Mouse (Mus musculus) spleen, postnatal 36 days (tissue): ENCODE measurements at regions not wholly inside any gene's neighbourhood (a gene's known extent, or its start where the extent isn't known, plus 50 kb on each side); places are given as distances from the start of the nearest gene placed in this dataset.

Source experiments
- DNase-seq, 2 experiments: peaks; one replicate each; pipeline ENCODE4 v3.0.0; 2022; ENCODE audit warnings: low spot score in 2 of 2, mixed read lengths in 1 of 2

DNA sequence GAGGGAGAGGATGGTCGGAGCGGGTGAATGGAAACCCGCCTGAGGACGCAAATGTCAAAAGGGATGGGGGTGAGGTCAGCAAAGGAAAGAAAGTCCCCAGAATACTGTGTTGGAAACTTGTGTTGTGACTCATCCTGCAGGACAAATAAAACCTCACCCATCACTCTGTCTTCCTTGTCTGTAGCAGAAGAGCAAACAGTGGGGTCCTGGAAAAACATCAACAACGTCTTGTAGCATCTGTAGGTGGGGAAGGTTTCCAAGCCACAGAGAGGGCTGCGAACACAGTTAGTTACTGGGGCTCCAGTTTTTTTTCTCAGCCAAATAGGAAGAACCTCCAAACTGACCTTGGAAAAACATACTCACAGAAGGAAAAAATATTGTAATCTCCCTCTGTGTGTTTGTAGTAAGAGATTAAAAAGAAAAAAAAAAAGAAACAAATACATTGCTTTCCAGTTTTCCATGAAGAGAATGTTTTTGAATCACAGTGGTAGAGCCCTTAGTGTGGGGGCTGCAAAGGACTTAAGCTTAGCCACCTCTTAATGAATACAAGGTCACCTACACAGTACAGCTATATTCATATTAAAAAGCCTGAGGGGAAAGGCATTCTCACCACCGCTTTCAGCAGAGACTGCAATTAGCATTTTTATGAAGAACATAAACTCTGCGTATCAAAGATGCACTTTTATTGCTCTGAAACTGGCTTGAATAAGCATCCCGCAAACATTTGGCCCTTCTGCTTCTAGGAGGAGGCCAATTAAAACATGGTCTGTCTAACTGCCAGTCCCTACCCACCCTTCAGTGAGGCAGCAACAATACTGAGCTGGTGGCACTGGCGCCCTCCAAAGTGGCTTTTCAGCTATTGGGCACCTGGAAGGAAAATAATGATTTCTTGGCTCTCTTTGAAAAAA, 198.6 kb upstream of the Tprg start:
- no peak for DNase-seq

DNA sequence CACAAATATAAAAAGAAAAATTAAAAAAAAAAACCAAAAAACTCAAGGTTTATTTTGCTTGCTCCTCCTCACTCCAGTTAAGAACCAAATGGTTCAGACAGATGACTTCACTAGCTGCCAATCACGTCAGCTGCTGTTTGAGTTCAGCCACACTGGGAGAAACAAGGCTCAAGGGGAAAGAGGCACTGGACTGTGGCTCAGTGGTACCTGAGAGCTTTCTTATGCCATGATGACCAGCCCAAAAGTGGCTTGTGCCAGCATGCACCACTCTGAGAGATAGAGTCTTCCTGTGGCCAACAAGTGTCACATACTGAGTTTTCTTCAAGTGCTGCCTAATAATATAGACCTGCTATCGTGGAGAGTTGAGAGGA, 198.0 kb upstream of the Tprg start:
- no peak for DNase-seq

DNA sequence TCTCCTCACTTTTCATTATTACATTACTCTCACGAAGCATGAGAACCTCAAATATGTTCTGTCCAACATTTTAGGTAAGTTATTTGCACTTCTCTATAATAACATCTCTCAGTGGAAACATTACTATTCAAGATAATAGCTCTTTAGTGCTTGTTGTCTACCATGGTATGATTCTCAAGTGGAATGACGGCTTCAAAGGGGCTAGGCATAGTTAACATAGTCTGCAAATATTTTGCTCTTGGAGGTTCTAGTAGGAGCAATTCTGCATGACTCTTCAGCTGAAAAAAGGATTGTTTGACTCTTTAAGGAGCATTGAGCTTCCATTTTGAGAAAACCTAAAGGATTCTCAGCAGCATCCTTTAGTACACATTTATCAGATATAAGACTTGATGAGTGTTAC, 182.5 kb upstream of the Tprg start:
- DNase-seq, result no peak

DNA sequence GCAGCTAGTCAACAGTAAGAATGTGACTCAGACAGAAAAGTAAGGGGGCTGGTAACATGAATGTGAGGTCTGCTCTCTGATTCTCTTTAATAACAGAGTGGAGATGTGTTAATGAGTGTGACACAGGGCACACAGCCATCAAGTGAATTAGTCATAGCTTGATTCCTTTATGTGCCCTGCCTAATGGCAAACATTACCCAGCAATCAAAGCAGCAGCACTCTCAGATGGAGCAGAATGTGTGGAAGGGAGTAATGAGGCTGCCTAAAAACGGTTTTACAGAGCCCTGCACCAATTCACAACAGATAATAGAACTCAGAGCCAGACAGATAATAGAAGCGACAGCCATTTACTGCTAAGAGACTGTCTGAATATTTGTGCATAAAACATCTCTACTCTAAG, 182.0 kb upstream of the Tprg start:
- DNase-seq, result no peak

DNA sequence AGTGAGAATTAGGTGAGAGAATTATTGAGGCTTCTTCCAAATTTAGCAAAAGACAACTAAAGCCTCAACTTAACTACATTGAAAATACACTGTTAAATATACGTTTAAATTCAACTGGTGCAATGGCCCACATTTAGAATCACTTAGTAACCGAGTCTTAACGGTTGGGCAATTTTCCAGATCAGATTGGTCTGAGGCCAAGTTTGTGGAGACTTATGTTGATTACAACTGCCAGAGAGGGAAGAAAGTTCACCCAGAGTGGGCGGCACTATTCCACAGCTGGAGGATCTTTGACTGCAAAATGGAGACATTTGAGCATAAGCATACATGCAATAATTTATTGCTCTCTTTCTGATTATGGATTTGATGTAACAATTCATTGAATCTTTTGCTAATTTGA, 146.5 kb upstream of the Tprg start:
- DNase-seq, result peak; percentile 1 to 5

DNA sequence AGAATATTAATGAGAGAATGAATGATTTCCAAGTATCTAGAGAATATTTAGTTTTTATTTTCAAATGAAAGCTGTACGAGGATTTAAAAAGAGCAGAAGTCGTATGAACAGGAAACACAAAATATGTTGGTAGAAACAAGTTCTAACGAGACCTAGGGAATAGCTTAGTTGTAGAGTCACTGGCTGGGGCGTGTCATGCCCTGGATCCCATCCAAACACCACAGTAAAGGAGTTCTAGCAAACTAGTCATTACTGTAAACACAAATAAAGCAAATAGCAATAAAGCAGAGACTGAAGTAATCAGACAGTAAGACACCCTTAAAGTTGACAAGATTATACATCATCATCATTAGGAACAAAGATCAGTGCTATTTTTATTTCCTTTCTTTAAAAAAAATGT, 139.1 kb upstream of the Tprg start:
- DNase-seq, result no peak

DNA sequence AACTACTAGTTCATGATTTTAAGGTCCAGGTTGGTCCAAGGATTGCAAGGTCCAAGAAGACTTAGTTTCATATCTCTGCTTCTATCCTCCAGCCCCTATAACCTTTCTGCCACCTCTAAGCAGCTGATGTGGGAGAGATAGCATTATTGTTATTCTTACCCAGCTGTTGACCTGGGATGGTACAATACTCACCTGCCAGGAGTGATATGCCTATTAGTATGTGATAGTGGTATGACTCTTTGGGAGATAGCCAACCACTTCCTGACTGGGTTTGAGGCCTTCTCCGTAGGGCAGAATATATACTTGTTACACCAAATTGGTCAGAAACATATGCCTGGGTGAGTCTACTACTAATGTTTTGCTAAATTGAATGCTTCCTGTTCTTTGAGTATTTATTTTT, 137.4 kb upstream of the Tprg start:
- DNase-seq, result no peak

DNA sequence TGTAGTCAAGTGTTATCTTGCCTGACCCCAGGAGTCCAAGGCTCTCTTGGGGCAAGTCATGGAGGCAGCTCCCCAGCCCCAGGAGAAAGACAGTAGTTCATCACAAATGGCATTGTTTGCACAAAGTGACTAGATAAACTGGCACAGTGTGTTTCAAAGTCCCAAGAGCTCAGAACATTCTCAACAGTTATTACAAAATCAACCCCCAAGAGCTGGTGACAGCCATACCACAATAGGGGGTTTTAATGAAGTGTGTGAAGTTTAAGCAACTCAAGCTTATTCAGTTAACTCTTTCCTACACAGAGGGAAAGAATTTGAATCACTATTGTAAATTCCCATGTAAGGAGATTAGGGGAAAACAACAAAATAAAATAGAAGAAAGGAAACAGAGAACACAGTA, 109.7 kb upstream of the Tprg start:
- DNase-seq, result no peak

DNA sequence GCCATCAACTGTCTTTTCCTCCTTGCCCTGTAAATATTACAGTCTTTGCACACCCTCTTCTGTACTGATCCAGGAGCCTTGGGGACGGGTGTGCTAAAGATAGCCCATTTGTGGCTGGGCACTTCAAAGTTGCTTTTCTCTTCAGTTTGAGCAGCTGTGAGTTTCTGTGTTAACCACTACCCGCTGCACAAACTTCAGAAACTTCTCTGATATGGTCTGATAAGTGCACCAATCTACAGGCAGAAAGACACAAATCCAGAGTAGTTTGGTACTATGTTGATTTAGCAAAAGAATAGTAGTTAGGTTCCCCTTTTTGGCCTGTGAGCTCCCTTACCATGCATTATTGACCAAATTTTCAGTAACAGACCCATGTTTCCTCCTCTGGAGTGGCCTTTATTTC, 108.6 kb upstream of the Tprg start:
- DNase-seq, result peak; percentile 13 to 23

DNA sequence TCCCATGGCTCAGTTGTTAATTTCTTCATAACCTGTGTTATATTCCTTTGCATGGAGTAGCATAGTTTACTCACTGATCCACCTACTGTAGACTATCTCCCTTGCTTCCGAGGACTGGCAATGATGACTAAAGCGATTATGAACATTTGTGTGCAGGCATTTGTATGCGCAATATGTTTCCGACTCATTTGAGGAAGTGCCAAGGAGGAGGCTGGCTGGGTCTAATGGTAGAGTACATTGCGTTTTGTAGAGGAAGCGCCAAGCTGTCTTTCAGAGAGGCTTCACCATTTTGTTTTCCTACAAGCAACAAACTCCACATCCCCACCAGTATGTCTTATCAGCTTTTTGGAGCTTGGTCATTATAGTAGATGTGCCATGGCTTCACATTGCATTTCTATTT, 104.7 kb upstream of the Tprg start:
- DNase-seq, result no peak

DNA sequence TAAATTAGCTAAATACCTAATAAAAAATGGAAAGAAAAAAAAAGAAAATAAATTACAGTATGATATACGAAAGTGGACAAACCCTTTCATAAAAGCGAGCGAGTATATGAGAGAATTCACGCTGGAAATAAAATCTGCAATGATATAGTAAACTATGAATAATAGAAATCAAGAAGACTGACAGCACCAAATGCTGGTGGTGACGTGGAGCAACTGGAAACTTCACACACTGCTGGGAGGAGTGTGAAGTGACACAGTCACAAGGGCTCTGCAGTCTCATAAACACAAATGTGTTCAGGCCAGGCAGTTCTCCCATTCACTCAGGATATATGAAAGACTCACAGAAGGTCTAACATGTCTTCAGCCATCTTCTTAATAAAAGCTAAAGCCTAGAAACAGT, 89.5 kb upstream of the Tprg start:
- DNase-seq, result no peak

DNA sequence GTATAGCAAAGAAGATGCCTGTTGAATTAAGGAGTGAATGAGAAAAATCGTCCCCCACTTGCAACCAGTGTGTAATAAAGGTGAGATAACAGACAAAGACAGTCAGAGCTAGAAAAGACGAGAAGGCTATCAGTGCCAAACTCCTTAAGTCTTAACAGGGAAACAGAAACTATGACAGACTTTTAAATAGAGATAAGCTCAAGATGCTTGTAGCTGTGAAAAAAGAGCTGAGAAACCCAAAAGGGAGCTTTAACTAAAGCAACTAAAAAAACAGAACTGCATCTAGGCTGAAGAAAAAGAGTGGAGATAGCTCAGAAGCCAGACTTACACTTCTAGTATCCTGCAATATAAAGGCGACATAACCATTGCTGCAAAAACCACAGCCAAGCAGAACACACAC, 87.8 kb upstream of the Tprg start:
- DNase-seq, result no peak

DNA sequence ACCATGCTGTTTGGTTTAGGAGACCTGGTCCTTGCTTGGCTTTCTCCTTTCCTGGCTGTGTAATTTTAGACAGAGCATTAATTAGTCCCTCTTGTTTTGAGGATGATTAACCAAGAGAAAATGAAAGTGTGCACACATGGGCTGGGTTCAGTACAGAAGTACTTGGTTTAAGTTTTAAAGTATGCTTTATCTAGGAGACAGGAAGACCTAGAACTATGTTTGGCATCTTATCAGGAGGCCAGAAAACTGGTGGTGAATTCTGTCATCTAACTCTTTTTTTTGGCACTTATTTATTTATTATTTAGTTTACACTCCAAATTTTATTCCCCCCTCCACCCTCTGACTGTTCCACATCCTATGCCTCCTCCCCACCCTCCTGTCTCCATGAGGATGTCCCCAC, 86.6 kb upstream of the Tprg start:
- DNase-seq, result no peak

DNA sequence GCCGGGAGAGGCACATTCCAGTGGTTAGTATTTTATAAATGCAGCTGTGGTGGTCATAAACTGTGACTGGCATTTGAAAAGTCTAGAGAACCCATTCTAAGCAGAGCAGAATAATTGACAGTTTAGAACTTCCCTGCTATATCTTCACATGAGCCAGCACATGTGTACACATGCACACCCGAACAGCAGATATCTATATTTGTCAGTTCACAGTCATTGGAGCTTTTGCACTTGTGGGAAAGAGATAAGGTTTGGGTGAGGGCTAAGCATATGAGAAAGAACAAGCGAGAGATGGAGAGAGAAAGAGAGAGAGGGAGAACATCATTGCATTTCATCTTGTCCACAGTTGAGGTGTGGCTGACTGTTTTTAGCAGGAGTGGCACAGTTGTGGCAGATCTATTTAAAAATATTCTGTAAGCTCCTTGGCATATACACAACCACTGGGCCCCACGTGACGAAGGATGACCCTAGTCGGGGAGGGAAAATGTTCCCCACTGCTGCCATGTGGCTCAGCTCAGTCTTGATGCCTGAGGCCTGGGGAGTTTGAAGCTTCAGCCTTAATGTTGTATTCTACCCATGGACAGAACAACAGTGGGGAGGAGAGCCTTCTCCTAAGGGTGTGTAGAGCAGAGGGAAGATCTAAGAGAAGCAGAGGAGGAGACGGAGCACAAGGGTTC, 85.4 kb upstream of the Tprg start:
- peak in 1 of 2 experiments; percentile 20 for DNase-seq

DNA sequence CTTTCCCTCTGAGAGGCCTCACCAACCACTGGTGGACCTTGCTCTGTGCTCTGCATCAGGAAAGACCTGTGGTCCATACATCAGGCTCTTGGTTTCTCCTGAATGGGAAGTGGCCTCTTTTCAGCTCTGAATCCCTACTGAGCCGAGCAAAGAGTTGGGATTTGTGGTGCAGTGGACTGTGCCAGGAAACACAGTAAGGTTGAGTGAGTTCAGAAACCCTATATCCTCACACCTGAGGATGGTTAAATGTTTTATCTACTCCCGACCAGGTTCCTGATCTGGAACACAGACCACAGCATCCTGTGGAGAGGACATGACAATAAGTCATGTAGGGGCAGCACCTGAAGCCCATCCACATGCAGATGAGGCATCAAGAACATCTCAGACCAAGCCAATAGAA, 73.4 kb upstream of the Tprg start:
- no peak for DNase-seq

DNA sequence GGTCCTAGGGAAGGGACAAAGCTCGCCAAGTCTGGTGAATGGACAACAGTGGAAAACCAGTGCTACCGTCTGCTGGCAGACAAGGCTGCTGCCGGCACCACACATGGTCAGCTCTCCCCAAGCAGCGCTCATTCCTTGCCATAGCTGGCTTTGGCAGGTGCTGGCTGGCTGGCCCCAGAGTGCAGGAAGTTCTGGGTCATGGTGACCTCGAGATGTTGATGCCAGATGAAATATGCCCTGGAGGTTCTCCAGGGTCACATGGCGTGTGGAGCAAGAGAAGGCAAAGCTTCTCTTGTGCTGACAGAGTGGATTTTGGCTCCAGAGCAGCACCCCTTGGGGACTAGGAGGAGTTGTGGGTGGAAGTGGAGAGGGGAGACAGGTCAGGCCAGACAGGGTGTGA, 66.1 kb upstream of the Tprg start:
- DNase-seq, result no peak

DNA sequence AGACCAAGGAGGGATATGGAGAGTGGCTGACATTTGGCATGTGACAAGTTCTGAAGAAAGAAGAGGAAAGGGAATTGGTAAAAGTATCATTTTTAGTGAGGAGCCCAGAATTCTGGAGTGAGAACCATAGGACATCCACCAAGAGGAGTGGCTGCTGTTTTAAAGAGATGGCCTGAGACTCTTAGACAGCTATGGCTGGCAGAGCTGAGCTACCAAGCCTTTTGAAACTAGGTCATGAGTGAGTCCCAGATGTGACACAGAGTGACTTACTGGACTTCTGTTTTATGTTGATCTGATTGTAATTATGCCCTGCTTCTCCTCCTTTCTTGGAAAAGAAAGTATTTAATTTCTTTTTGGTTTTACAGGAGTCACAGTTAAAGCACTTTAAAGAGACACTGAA, 61.8 kb upstream of the Tprg start:
- DNase-seq, result no peak
